Mouse (Mus musculus) limb, embryonic 14.5 days (tissue): ENCODE measurements around the gene Daglb. TPM values are rescaled to one million over a fixed set of nuclear protein-coding genes. Genes with fewer than 3 reads are reported as not detected.

Experiments
- ATAC-seq: fragments of 200-750 bp; cut with Nextera tagmentation; 2 replicates; pipeline ENCODE4 v1.8.0; 2017; ENCODE audit warnings: low read depth, moderate number of reproducible peaks, moderate TSS enrichment; ENCODE audit not compliant: low FRiP score
- DNase-seq: peaks from one replicate; pipeline ENCODE4 v3.0.0-alpha.2; 2015; ENCODE audit warnings: low spot score
- H3K27ac ChIP-seq: fragments of 300-500 bp; sonication (generic); replicated peaks from 2 replicates; pipeline ENCODE4 v1.5.1; 2014; ENCODE audit warnings: low read depth, mild to moderate bottlenecking, low read length, moderate library complexity, mixed read lengths
- H3K27me3 ChIP-seq: fragments of 300-500 bp; sonication (generic); 2 replicates; pipeline ENCODE4 v1.6.1; 2014; ENCODE audit warnings: low read length, mixed read lengths; ENCODE audit not compliant: control insufficient read depth, insufficient read depth
- H3K36me3 ChIP-seq: fragments of 300-500 bp; sonication (generic); 2 replicates; pipeline ENCODE4 v1.6.1; 2014; ENCODE audit warnings: mild to moderate bottlenecking, low read length, moderate library complexity, mixed read lengths; ENCODE audit not compliant: control insufficient read depth, insufficient read depth
- H3K4me1 ChIP-seq: fragments of 300-500 bp; sonication (generic); 2 replicates; pipeline ENCODE4 v1.6.1; 2014; ENCODE audit warnings: antibody characterized with exemption, low read length, mixed read lengths; ENCODE audit not compliant: control insufficient read depth, insufficient read depth
- H3K4me2 ChIP-seq: fragments of 300-500 bp; sonication (generic); replicated peaks from 2 replicates; pipeline ENCODE4 v1.6.1; 2014; ENCODE audit warnings: low read depth, mild to moderate bottlenecking, low read length, moderate library complexity; ENCODE audit not compliant: severe bottlenecking
- H3K4me3 ChIP-seq: fragments of 300-500 bp; sonication (generic); replicated peaks from 2 replicates; pipeline ENCODE4 v1.5.1; 2014; ENCODE audit warnings: low read length
- H3K9ac ChIP-seq: fragments of 300-500 bp; sonication (generic); 2 replicates; pipeline ENCODE4 v1.6.1; 2014; ENCODE audit warnings: mild to moderate bottlenecking, low read depth, low read length, moderate library complexity; ENCODE audit not compliant: severe bottlenecking
- H3K9me3 ChIP-seq: fragments of 300-500 bp; sonication (generic); 2 replicates; pipeline ENCODE4 v1.6.1; 2016; ENCODE audit warnings: low read length; ENCODE audit not compliant: control insufficient read depth
- POLR2A ChIP-seq: fragments of 200-500 bp; IDR thresholded peaks from 2 replicates; pipeline ENCODE4 v1.8.0; 2012; ENCODE audit warnings: inconsistent platforms, mild to moderate bottlenecking, moderate library complexity, borderline replicate concordance; ENCODE audit not compliant: insufficient read depth, insufficient read length; ENCODE audit errors: extremely low read depth
- WGBS: fragments of 180-500 bp; shearing (Covaris S2); extraction: QIAGEN DNeasy Blood & Tissue Kit; methylation state at CpG from one replicate; pipeline ENCODE4 v1.1.7; 2014; 5-methylcytosine and 5-hydroxymethylcytosine counted together
- polyA plus RNA-seq, 2 experiments: library from polyadenylated mRNA; depleted of rRNA in 1 of 2; stranded (reverse) in 1 of 2; unstranded in 1 of 2; fragments of >200 nt; fragmentation: Nextera tagmentation in 1 of 2; extraction: Ambion mirVana in 1 of 2; gene quantifications; 2 replicates each; pipeline versions ENCODE4 v1.2.1 to v1.2.3; 2012 to 2014

The Daglb gene
- polyA plus RNA-seq (2012; rRNA removed), result 7.9 and 9.8 TPM in 2 replicates
- 7.3 and 8.3 TPM in 2 replicates for polyA plus RNA-seq (2014; fragmentation: Nextera tagmentation; extraction: Ambion mirVana)

- no peaks in the 10 kb centered on the region for H3K9me3 ChIP-seq
- peak; percentile 55; the same call in 1 of the 2 replicates for TF ChIP-seq POLR2A
- peaks cover 9% of the 10 kb centered on the region for H3K36me3 ChIP-seq
- H3K27me3 ChIP-seq, result no peaks in the 10 kb centered on the region
- H3K9ac ChIP-seq, result peak within 1 kb of the TSS; percentile 67
- 2% methylated on average over 43 of the region's 43 CpGs for WGBS
- H3K4me2 ChIP-seq, result peak within 1 kb of the TSS; percentile 90
- peaks cover 7% of the 10 kb centered on the region; the same call in 1 of the 2 replicates for H3K4me1 ChIP-seq
- peak; percentile 87 for DNase-seq
- peak within 1 kb of the TSS; percentile 76 for H3K4me3 ChIP-seq
- H3K27ac ChIP-seq, result no peak within 1 kb of the TSS
- ATAC-seq, result peak; percentile 94
Measured at GRCm38 (mm10) chr5:143464100-143464756, at the start of gene Daglb. Gene Daglb, plus strand, starts transcription at chr5:143464584.

DNA sequence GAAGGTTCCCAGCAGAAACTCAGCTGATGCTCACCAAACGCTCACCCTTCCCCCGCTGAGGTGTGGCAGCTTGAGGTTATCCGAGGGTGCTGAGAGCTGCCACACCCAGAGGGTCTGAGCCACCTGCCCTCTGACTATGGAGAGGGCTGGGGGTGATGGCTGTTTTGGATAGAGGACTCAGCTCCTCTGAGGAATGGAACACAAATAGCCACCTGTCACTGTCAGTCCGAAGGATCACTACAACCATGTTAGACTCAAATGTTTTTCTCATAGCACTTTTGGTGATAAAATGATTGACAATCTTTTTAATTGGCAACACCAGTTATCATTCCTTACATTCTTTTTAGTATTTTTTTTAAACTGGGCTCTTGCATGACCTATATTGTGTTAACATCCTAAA is 42.9 kb upstream of the Daglb start:
- no peak overlapping the region for H3K27ac ChIP-seq
- no peak for TF ChIP-seq POLR2A
- no peaks in the 10 kb centered on the region for H3K27me3 ChIP-seq
- H3K4me2 ChIP-seq, result no peak overlapping the region
- ATAC-seq (no peak), DNase-seq (no peak)
- peaks cover 63% of the 10 kb centered on the region for H3K36me3 ChIP-seq
- no peak overlapping the region for H3K9ac ChIP-seq
- H3K4me3 ChIP-seq, result no peak overlapping the region
- H3K9me3 ChIP-seq, result no peaks in the 10 kb centered on the region
- no peaks in the 10 kb centered on the region for H3K4me1 ChIP-seq
- WGBS, result 86% methylated on average over 4 of the region's 4 CpGs

DNA sequence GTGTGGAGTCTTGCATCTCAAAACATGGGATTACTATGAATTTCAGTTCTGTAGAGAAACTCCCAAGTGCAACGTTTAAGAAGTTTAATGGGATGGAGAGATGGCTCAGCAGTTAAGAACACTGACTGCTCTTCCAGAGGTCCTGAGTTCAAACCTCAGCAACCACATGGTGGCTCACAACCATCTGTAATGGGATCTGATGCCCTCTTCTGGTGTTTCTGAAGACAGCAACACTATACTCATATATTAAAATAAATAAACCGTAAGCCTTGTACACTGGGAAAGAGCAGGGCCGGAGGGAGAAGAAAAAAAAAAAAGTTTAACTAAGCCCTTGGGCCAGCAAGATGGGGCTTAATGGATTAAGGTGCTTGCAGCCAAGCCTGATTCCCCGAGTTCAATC is 41.4 kb upstream of the Daglb start:
- no peaks in the 10 kb centered on the region for H3K27me3 ChIP-seq
- no peak overlapping the region for H3K27ac ChIP-seq
- WGBS, result 82% methylated on average over 4 of the region's 4 CpGs
- H3K4me2 ChIP-seq, result no peak overlapping the region
- TF ChIP-seq POLR2A, result no peak
- H3K9me3 ChIP-seq, result no peaks in the 10 kb centered on the region
- no peak overlapping the region for H3K4me3 ChIP-seq
- DNase-seq (no peak), ATAC-seq (no peak)
- H3K9ac ChIP-seq, result no peak overlapping the region
- peaks cover 49% of the 10 kb centered on the region for H3K36me3 ChIP-seq
- H3K4me1 ChIP-seq, result no peaks in the 10 kb centered on the region

- ATAC-seq, result peak; percentile 62
- 30% methylated on average over 6 of the region's 6 CpGs for WGBS
Measured at GRCm38 (mm10) chr5:143423899-143424519, 40.4 kb upstream of the Daglb start.

DNA sequence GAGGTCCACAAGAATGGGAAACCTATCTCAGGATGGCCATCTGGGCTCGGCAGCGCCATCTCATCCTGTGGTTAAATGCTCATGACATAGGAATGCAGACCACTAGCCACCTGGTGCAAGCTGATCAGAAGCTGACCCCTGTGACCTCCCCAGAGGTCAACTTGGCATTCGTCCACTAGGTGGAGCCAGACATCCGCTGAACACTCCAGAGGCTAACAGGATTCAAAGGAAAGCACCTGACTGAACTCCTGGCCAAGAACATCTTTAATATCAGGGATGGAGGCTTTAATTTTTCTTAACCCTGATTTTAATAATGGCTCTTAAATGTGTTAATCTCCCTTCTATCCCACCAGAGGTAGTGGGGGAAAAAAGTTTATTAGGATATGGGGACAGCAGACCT is 30.0 kb upstream of the Daglb start:
- H3K4me2 ChIP-seq, result no peak overlapping the region
- H3K36me3 ChIP-seq, result no peaks in the 10 kb centered on the region
- no peaks in the 10 kb centered on the region for H3K27me3 ChIP-seq
- H3K4me3 ChIP-seq, result no peak overlapping the region
- no peak for TF ChIP-seq POLR2A
- 2% methylated on average over 4 of the region's 4 CpGs for WGBS
- DNase-seq (peak; percentile 42), ATAC-seq (peak; percentile 44; the same call in 1 of the 2 replicates)
- H3K9ac ChIP-seq, result no peak overlapping the region
- H3K4me1 ChIP-seq, result no peaks in the 10 kb centered on the region
- H3K9me3 ChIP-seq, result no peaks in the 10 kb centered on the region
- H3K27ac ChIP-seq, result no peak overlapping the region

More at GRCm38 (mm10) chr5:143423899-143424519, 40.4 kb upstream of the Daglb start:
- no peak overlapping the region for H3K27ac ChIP-seq
- no peaks in the 10 kb centered on the region for H3K4me1 ChIP-seq
- H3K27me3 ChIP-seq, result no peaks in the 10 kb centered on the region
- no peak overlapping the region for H3K4me2 ChIP-seq
- H3K36me3 ChIP-seq, result peaks cover 39% of the 10 kb centered on the region
- H3K9ac ChIP-seq, result no peak overlapping the region
- no peaks in the 10 kb centered on the region for H3K9me3 ChIP-seq
- DNase-seq, result peak; percentile 65
- TF ChIP-seq POLR2A, result no peak
- H3K4me3 ChIP-seq, result no peak overlapping the region
